In the genomic region with DNA sequence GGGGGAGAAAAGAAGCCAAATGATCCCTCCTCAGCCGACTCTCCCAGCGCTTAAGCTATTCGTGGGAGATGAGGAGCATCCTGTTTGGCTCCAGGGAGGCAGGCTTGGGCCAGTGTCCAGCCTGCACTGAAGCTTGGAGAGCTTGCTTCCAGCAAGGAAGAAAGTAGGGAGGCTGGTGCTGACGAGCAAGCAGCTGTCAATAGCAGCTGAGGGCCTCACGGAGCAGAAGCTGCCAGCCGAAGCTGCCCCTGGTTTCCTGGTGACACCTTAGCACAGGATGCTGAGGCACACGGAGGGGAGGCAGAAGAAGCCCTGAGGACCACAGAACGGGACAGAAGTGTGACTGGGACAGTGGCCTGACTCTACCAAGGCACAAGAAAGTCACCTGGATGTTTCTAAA, we compare ENCODE assay signal across 14 mouse cellular contexts. TPM values are rescaled to one million over a fixed set of nuclear protein-coding genes. Genes with fewer than 3 reads are reported as not detected.
DNase-seq lines count a peak whose midpoint lies in the region; ATAC-seq and TF ChIP-seq lines count a peak whose summit lies in the region.
"Had no signal": no experiment of that assay in that cellular context is flagged by ENCODE, and none has a peak within 500 bp of the region (broad histone marks: within the 10 kb centered on the region; RNA-seq: fewer than 3 reads in every experiment).

No protein-coding gene starts in this region.

- intact Hi-C loops in heart, postnatal 14 days (cut with DNase I), result no loop called here

- no peak overlapping the region for H3K27ac ChIP-seq in hindbrain, postnatal 0 days
- no peak overlapping the region for H3K27ac ChIP-seq in hindbrain, embryonic 11.5 days (ENCODE audit: low read depth, low read length)
- H3K27ac ChIP-seq in lung, postnatal 0 days (ENCODE audit: low read length), result no peak overlapping the region
- H3K27ac ChIP-seq in stomach, postnatal 0 days (replicated peaks), result no peak overlapping the region
- H3K27ac ChIP-seq: hindbrain, embryonic 10.5 days; kidney, postnatal 0 days; neural tube, embryonic 15.5 days had no signal

- WGBS in hindbrain, postnatal 0 days, result 37% methylated on average over 8 of the region's 8 CpGs
- 56% methylated on average over 8 of the region's 8 CpGs for WGBS in hindbrain, embryonic 11.5 days
- 5% methylated on average over 8 of the region's 8 CpGs for WGBS in lung, postnatal 0 days
- 16% methylated on average over 8 of the region's 8 CpGs for WGBS in stomach, postnatal 0 days

- H3K36me3 ChIP-seq in hindbrain, postnatal 0 days (ENCODE audit: insufficient read depth, low read length), result no peaks in the 10 kb centered on the region
- H3K36me3 ChIP-seq in hindbrain, embryonic 11.5 days (ENCODE audit: control insufficient read depth, insufficient read depth, low read length), result no peaks in the 10 kb centered on the region
- H3K36me3 ChIP-seq in lung, postnatal 0 days (ENCODE audit: insufficient read depth, low read length), result no peaks in the 10 kb centered on the region
- H3K36me3 ChIP-seq in stomach, postnatal 0 days (ENCODE audit: control insufficient read depth, insufficient read depth, low read length), result no peaks in the 10 kb centered on the region
- H3K36me3 ChIP-seq: hindbrain, embryonic 10.5 days; neural tube, embryonic 15.5 days had no signal

- ATAC-seq in hindbrain, postnatal 0 days, result no peak
- no peak for ATAC-seq in hindbrain, embryonic 11.5 days (ENCODE audit: low FRiP score)
- no peak for ATAC-seq in lung, postnatal 0 days
- ATAC-seq in stomach, postnatal 0 days (ENCODE audit: low FRiP score, low TSS enrichment), result no peak
- ATAC-seq: CD4-positive, CD25-positive, alpha-beta regulatory T cell, adult 4 months had no signal

- no peak for TF ChIP-seq CTCF in hindbrain, postnatal 0 days (IDR thresholded peaks at IDR 0.05; ENCODE audit: low read depth)
- TF ChIP-seq CTCF in lung, postnatal 0 days (IDR thresholded peaks at IDR 0.05), result no peak
- no peak for TF ChIP-seq CTCF in stomach, postnatal 0 days (IDR thresholded peaks at IDR 0.05; ENCODE audit: low read depth)

- peak; percentile 14 for DNase-seq in hindbrain, postnatal 0 days (ENCODE audit: low spot score)
- no peak for DNase-seq in hindbrain, embryonic 11.5 days (ENCODE audit: low spot score)
- DNase-seq in lung, postnatal 10 days, result peak; percentile 40
- no peak for DNase-seq in lung, postnatal 0 days (ENCODE audit: low spot score)
- DNase-seq in heart, postnatal 14 days, result peak; percentile 27 to 56
- DNase-seq in stomach, postnatal 0 days (ENCODE audit: low spot score), result peak; percentile 16
- DNase-seq in retina, postnatal 1 day, result no peak
- DNase-seq: cerebellum, adult 2 months; liver; thymus, postnatal 14 days had no signal

- no peaks in the 10 kb centered on the region for H3K27me3 ChIP-seq in hindbrain, postnatal 0 days (ENCODE audit: insufficient read depth, low read length)
- no peaks in the 10 kb centered on the region for H3K27me3 ChIP-seq in hindbrain, embryonic 11.5 days (ENCODE audit: control insufficient read depth, insufficient read depth, low read length)
- no peaks in the 10 kb centered on the region for H3K27me3 ChIP-seq in lung, postnatal 0 days (replicated peaks; ENCODE audit: insufficient read depth, low read length)
- H3K27me3 ChIP-seq in stomach, postnatal 0 days (ENCODE audit: control insufficient read depth, insufficient read depth, low read length), result no peaks in the 10 kb centered on the region
- H3K27me3 ChIP-seq: neural tube, embryonic 15.5 days had no signal

- no peaks in the 10 kb centered on the region for H3K9me3 ChIP-seq in hindbrain, postnatal 0 days (ENCODE audit: low read length)
- H3K9me3 ChIP-seq in hindbrain, embryonic 11.5 days (ENCODE audit: control insufficient read depth, low read length), result no peaks in the 10 kb centered on the region
- H3K9me3 ChIP-seq in lung, postnatal 0 days (ENCODE audit: low read length), result no peaks in the 10 kb centered on the region
- no peaks in the 10 kb centered on the region for H3K9me3 ChIP-seq in stomach, postnatal 0 days (ENCODE audit: control insufficient read depth, low read length)
- H3K9me3 ChIP-seq: hindbrain, embryonic 10.5 days; neural tube, embryonic 15.5 days had no signal

- TF ChIP-seq EP300 in lung, postnatal 0 days (IDR thresholded peaks at IDR 0.05), result no peak
- TF ChIP-seq EP300 in stomach, postnatal 0 days (optimal IDR thresholded peaks at IDR 0.05), result no peak

- H3K4me3 ChIP-seq in hindbrain, postnatal 0 days (ENCODE audit: low read length), result no peak overlapping the region
- no peak overlapping the region for H3K4me3 ChIP-seq in hindbrain, embryonic 11.5 days (ENCODE audit: low read depth, low read length)
- no peak overlapping the region for H3K4me3 ChIP-seq in lung, postnatal 0 days (ENCODE audit: low read depth, low read length)
- H3K4me3 ChIP-seq in stomach, postnatal 0 days (ENCODE audit: low read depth, low read length), result no peak overlapping the region
- H3K4me3 ChIP-seq: hindbrain, embryonic 10.5 days; neural tube, embryonic 15.5 days had no signal

- no peak overlapping the region for H3K9ac ChIP-seq in hindbrain, postnatal 0 days (replicated peaks; ENCODE audit: low read length)
- no peak overlapping the region for H3K9ac ChIP-seq in hindbrain, embryonic 11.5 days (ENCODE audit: low read depth, low read length)
- H3K9ac ChIP-seq in lung, postnatal 0 days (replicated peaks; ENCODE audit: low read depth), result no peak overlapping the region
- no peak overlapping the region for H3K9ac ChIP-seq in stomach, postnatal 0 days (ENCODE audit: low read length)
- H3K9ac ChIP-seq: neural tube, embryonic 15.5 days had no signal

- no peaks in the 10 kb centered on the region for H3K4me1 ChIP-seq in hindbrain, postnatal 0 days (ENCODE audit: insufficient read depth, low read length)
- H3K4me1 ChIP-seq in hindbrain, embryonic 11.5 days (replicated peaks; ENCODE audit: control insufficient read depth, insufficient read depth, low read length), result no peaks in the 10 kb centered on the region
- H3K4me1 ChIP-seq in lung, postnatal 0 days (ENCODE audit: insufficient read depth, low read depth, low read length), result no peaks in the 10 kb centered on the region
- no peaks in the 10 kb centered on the region for H3K4me1 ChIP-seq in stomach, postnatal 0 days (replicated peaks; ENCODE audit: control insufficient read depth, insufficient read depth)

- H3K4me2 ChIP-seq in hindbrain, postnatal 0 days (ENCODE audit: low read depth, low read length), result no peak overlapping the region
- H3K4me2 ChIP-seq in hindbrain, embryonic 11.5 days (replicated peaks; ENCODE audit: low read depth, low read length), result no peak overlapping the region
- no peak overlapping the region for H3K4me2 ChIP-seq in lung, postnatal 0 days (replicated peaks; ENCODE audit: low read depth, low read length)
- 0 out of 2 replicates have a peak overlapping the region, but pooled peaks have one; percentile 5 for H3K4me2 ChIP-seq in stomach, postnatal 0 days (replicated peaks; ENCODE audit: low read depth)
- H3K4me2 ChIP-seq: neural tube, embryonic 15.5 days had no signal

RNA-seq across cellular contexts. Expression of a gene that starts 24.0 kb away (rescaled TPM):
- 19.1 and 33.4 TPM in 2 replicates for total RNA-seq in hindbrain, postnatal 0 days (2014; rRNA removed)
- polyA plus RNA-seq in hindbrain, postnatal 0 days (2015; fragmentation: Nextera tagmentation; extraction: Ambion mirVana), result 18.0 and 18.7 TPM in 2 replicates
- polyA plus RNA-seq in hindbrain, embryonic 11.5 days (2014; fragmentation: Nextera tagmentation; extraction: Ambion mirVana), result 12.1 and 13.0 TPM in 2 replicates
- 6.0 and 7.7 TPM in 2 replicates for polyA plus RNA-seq in lung, postnatal 0 days (2015; fragmentation: Nextera tagmentation; extraction: Ambion mirVana)
- total RNA-seq in heart, postnatal 14 days (2021), result 10 to 100 TPM; 28.1 to 28.6 TPM
- 7.6 and 9.0 TPM in 2 replicates for polyA plus RNA-seq in stomach, postnatal 0 days (2015; fragmentation: Nextera tagmentation; extraction: Ambion mirVana)

Comparison
In these comparisons a context has a peak if more than half of its experiments do, and no peak if none do; other contexts are left out.
1. DNase-seq: peak in hindbrain, postnatal 0 days (single experiment), lung, postnatal 10 days (single experiment), heart, postnatal 14 days (2 of 2) and stomach, postnatal 0 days (single experiment); none in hindbrain, embryonic 11.5 days (single experiment), lung, postnatal 0 days (single experiment) and retina, postnatal 1 day (single experiment).